Mouse (Mus musculus): ENCODE measurements around the gene Zfp941. TPM values are rescaled to one million over a fixed set of nuclear protein-coding genes. Genes with fewer than 3 reads are reported as not detected.

Gene Zfp941
- polyA plus RNA-seq, 2 experiments = 0.10 to 0.25 TPM

DNA sequence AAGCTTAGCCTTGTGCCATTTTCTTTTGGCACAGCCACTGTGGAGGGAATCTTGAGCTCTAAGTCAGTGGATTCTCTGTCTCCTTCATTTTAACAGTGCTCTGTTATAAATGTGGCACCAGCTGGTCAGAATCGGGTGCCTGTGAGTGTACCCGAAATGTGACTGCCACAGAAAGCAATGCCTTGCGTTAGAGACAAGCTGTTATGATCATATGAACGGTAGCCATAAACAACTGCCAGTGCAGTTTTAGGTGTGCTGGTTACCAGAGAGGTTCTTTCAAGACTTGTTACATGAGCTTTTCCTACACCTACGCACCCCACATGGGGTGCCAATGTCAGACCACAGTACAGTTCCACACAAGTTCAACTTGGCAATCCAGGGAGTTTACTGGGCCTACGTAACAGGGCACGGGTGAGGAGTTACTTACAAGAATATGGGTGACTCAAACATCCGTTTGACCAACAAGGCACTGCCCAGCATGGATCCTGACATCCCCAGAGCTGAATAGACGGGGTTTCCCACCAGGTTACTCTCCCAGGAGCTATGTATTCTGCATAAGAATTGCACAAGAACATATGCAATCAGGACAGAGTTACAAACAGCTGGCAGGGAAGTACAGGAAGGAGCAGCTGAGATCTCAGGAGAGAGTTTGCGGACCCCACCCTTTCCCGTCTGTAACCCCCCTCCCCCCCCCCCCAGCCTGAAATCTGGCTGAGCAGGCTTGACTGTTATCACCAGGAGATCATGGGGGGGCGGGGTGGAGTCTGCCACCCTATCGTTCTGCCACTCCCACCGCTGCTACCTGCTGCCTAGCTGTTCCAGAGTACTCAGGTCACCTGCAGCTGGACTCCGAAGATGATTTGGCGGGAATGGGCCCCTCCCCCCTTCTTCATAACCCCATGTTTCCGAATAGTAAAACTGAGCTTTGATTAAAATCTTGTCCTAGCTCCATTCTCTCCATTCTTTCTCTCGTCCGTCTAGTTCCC, 19.1 kb upstream of the Zfp941 start:
- Histone ChIP-seq H3K4me1 (replicated peaks; ENCODE audit: control insufficient read depth in 2 of 2, insufficient read depth in 2 of 2, low read length in 1 of 2) (no peaks in the 10 kb centered on the region), H3K27ac (no peak overlapping the region), H3K4me2 (ENCODE audit: low read depth) (no peak overlapping the region), H3K27me3 (ENCODE audit: control insufficient read depth, insufficient read depth, low read length) (no peaks in the 10 kb centered on the region; the same call in 1 of the 2 replicates), H3K4me3 (ENCODE audit: insufficient read depth in 1 of 2, low read depth in 2 of 2, low read length in 2 of 2) (no peak overlapping the region), H3K9ac (replicated peaks) (no peak overlapping the region), H3K36me3 (replicated peaks; ENCODE audit: control insufficient read depth, insufficient read depth, low read depth) (no peaks in the 10 kb centered on the region), H3K9me3 (ENCODE audit: control insufficient read depth, low read length) (no peaks in the 10 kb centered on the region)
- 29% methylated on average over 19 of the region's 19 CpGs for WGBS (ENCODE audit: insufficient replicate concordance)
- no peak for DNase-seq (ENCODE audit: low read depth in 3 of 3, low spot score in 3 of 3)
- ATAC-seq (ENCODE audit: insufficient read depth) = no peak
- no peak for TF ChIP-seq CTCF (IDR thresholded peaks at IDR 0.05; ENCODE audit: low read depth)
- no peak for TF ChIP-seq EP300 (IDR thresholded peaks at IDR 0.05; ENCODE audit: low read depth)

DNA sequence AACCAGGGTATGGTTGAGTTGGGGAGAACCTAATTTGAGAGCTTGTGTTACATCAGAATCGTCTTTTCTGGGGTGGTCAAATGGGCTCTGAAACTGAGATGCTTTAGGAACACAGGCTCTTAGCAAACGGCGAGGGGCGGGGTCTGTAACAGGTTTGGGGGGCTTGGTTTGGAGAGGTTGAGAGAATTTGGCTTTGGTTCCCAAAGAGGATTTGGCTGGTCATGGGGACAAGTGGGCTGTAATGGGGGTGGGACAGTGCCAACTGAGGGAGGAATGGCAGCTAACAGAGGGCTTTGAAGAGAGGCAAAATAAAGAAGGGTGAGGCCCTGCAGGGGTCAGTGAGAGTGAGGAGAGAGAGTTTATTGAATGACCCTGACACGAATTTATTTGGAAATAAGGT, 17.6 kb upstream of the Zfp941 start:
- Histone ChIP-seq H3K9me3 (ENCODE audit: control insufficient read depth, low read length) (no peaks in the 10 kb centered on the region), H3K36me3 (replicated peaks; ENCODE audit: control insufficient read depth, insufficient read depth, low read depth) (no peaks in the 10 kb centered on the region), H3K27ac (no peak overlapping the region), H3K9ac (replicated peaks) (no peak overlapping the region), H3K4me2 (ENCODE audit: low read depth) (no peak overlapping the region), H3K4me3 (ENCODE audit: insufficient read depth in 1 of 2, low read depth in 2 of 2, low read length in 2 of 2) (no peak overlapping the region), H3K4me1 (replicated peaks; ENCODE audit: control insufficient read depth in 2 of 2, insufficient read depth in 2 of 2, low read length in 1 of 2) (peaks cover 0 to 3% of the 10 kb centered on the region in 2 experiments; a peak in 1 of 4 replicates), H3K27me3 (ENCODE audit: control insufficient read depth, insufficient read depth, low read length) (no peaks in the 10 kb centered on the region; the same call in 1 of the 2 replicates)
- TF ChIP-seq EP300 (IDR thresholded peaks at IDR 0.05; ENCODE audit: low read depth) = no peak
- TF ChIP-seq CTCF (IDR thresholded peaks at IDR 0.05; ENCODE audit: low read depth) = no peak
- DNase-seq (ENCODE audit: low read depth in 3 of 3, low spot score in 3 of 3) = no peak
- ATAC-seq (ENCODE audit: insufficient read depth) = no peak
- 53% methylated on average over 5 of the region's 5 CpGs for WGBS (ENCODE audit: insufficient replicate concordance)

DNA sequence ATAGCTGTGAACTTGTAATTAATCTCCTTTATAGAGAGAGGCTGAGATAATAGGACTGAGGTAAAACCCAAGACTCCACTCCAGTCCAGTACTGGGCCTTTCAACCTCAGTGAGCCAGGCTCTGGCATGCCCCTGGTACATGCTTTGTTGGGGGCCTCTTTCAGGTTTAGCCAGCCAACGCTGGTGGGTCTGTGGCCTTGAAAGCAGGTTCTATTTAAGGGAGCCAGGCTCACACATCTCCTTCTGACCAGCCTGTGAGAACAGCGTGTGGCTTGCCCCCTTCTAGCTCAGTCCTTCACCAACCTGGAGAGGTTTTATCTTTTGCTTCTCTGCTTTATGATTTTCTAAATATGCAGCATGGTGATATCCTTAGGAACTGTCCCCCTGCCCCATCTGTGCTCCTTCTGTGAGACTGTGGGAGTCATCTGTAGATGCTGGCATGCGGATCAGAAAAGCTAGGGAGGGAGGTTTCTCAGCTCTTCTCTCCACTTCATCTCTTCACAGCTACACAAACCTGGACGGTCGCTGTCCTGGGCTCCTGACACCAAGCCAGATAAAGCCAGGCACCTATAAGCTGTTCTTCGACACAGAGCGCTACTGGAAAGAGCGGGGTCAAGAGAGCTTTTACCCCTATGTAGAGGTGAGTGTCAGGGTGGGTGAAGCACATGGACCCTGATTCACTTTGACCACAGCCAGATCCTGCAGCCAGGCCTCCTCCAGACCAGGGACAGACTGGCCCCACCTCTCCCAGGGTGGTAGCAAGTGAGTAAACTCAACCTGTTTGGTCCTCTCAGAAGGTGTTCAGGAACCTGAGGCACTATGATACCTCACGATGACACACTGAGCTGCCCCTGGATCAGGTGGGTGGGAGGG, 14.5 kb upstream of the Zfp941 start:
- no peak overlapping the region for H3K4me2 ChIP-seq (ENCODE audit: low read depth)
- H3K27ac ChIP-seq = no peak overlapping the region
- no peak overlapping the region for H3K9ac ChIP-seq (replicated peaks)
- no peaks in the 10 kb centered on the region for H3K9me3 ChIP-seq (ENCODE audit: control insufficient read depth, low read length)
- ATAC-seq (ENCODE audit: insufficient read depth) (no peak), DNase-seq (ENCODE audit: low read depth in 3 of 3, low spot score in 3 of 3) (no peak)
- H3K4me1 ChIP-seq (replicated peaks; ENCODE audit: control insufficient read depth in 2 of 2, insufficient read depth in 2 of 2, low read length in 1 of 2) = peaks cover 0 to 3% of the 10 kb centered on the region in 2 experiments; a peak in 1 of 4 replicates
- H3K27me3 ChIP-seq (ENCODE audit: control insufficient read depth, insufficient read depth, low read length) = no peaks in the 10 kb centered on the region; the same call in 1 of the 2 replicates
- H3K4me3 ChIP-seq (ENCODE audit: insufficient read depth in 1 of 2, low read depth in 2 of 2, low read length in 2 of 2) = no peak overlapping the region
- WGBS (ENCODE audit: insufficient replicate concordance) = 59% methylated on average over 9 of the region's 9 CpGs
- no peak for TF ChIP-seq CTCF (IDR thresholded peaks at IDR 0.05; ENCODE audit: low read depth)
- TF ChIP-seq EP300 (IDR thresholded peaks at IDR 0.05; ENCODE audit: low read depth) = no peak
- H3K36me3 ChIP-seq (replicated peaks; ENCODE audit: control insufficient read depth, insufficient read depth, low read depth) = no peaks in the 10 kb centered on the region

GRCm38 (mm10) chr7:140835758-140836087, 13.7 kb upstream of the Zfp941 start:
- no peak overlapping the region for H3K9ac ChIP-seq (replicated peaks)
- H3K4me3 ChIP-seq (ENCODE audit: insufficient read depth in 1 of 2, low read depth in 2 of 2, low read length in 2 of 2) = no peak overlapping the region; a peak in 1 of 4 replicates
- ATAC-seq (ENCODE audit: insufficient read depth) (peak; percentile 45; the same call in 1 of the 2 replicates), DNase-seq (ENCODE audit: low read depth in 3 of 3, low spot score in 3 of 3) (no peak)
- WGBS (ENCODE audit: insufficient replicate concordance) = 59% methylated on average over 2 of the region's 2 CpGs
- TF ChIP-seq CTCF (IDR thresholded peaks at IDR 0.05; ENCODE audit: low read depth) (no peak), EP300 (IDR thresholded peaks at IDR 0.05; ENCODE audit: low read depth) (no peak)
- H3K9me3 ChIP-seq (ENCODE audit: control insufficient read depth, low read length) = no peaks in the 10 kb centered on the region
- no peak overlapping the region for H3K27ac ChIP-seq
- H3K4me1 ChIP-seq (replicated peaks; ENCODE audit: control insufficient read depth in 2 of 2, insufficient read depth in 2 of 2, low read length in 1 of 2) = peaks cover 0 to 3% of the 10 kb centered on the region in 2 experiments; a peak in 1 of 4 replicates
- H3K27me3 ChIP-seq (ENCODE audit: control insufficient read depth, insufficient read depth, low read length) = no peaks in the 10 kb centered on the region; the same call in 1 of the 2 replicates
- H3K36me3 ChIP-seq (replicated peaks; ENCODE audit: control insufficient read depth, insufficient read depth, low read depth) = no peaks in the 10 kb centered on the region
- peak overlapping the region; percentile 32 for H3K4me2 ChIP-seq (ENCODE audit: low read depth)

Data from liver, embryonic 14.5 days (tissue).